Mouse (Mus musculus): ENCODE measurements around the gene Pex16. TPM values are rescaled to one million over a fixed set of nuclear protein-coding genes. Genes with fewer than 3 reads are reported as not detected.

Pex16 gene
- polyA plus RNA-seq, 1 experiment from 2014 or later, result 35.7 TPM

GRCm38 (mm10) chr2:92404737-92405136 lies 30.3 kb downstream of the Pex16 start:
- Histone ChIP-seq H3K4me3 (ENCODE audit: low read length) (no peak overlapping the region), H3K9ac (replicated peaks; ENCODE audit: low read length) (no peak overlapping the region), H3K27ac (ENCODE audit: low read length) (no peak overlapping the region), H3K4me2 (replicated peaks; ENCODE audit: low read depth, low read length) (no peak overlapping the region), H3K27me3 (ENCODE audit: insufficient read depth, low read length) (no peaks in the 10 kb centered on the region), H3K4me1 (ENCODE audit: insufficient read depth, low read length) (peaks cover 8% of the 10 kb centered on the region), H3K36me3 (ENCODE audit: insufficient read depth, low read length) (peaks cover 23% of the 10 kb centered on the region), H3K9me3 (ENCODE audit: low read length) (no peaks in the 10 kb centered on the region)
- ATAC-seq (ENCODE audit: low FRiP score, low TSS enrichment), result no peak
- WGBS, result 75% methylated on average over 6 of the region's 6 CpGs

- ATAC-seq (ENCODE audit: low FRiP score, low TSS enrichment), result no peak
- H3K4me2 ChIP-seq (replicated peaks; ENCODE audit: low read depth, low read length), result no peak overlapping the region
- H3K36me3 ChIP-seq (ENCODE audit: insufficient read depth, low read length), result peaks cover 32% of the 10 kb centered on the region
- H3K9me3 ChIP-seq (ENCODE audit: low read length), result no peaks in the 10 kb centered on the region
- no peak overlapping the region for H3K4me3 ChIP-seq (ENCODE audit: low read length)
- H3K27me3 ChIP-seq (ENCODE audit: insufficient read depth, low read length), result no peaks in the 10 kb centered on the region
- no peak overlapping the region for H3K9ac ChIP-seq (replicated peaks; ENCODE audit: low read length)
- peaks cover 4% of the 10 kb centered on the region for H3K4me1 ChIP-seq (ENCODE audit: insufficient read depth, low read length)
- H3K27ac ChIP-seq (ENCODE audit: low read length), result no peak overlapping the region
- WGBS, result 90% methylated on average over 7 of the region's 7 CpGs
Measured at GRCm38 (mm10) chr2:92405687-92406086, 31.2 kb downstream of the Pex16 start.

- Histone ChIP-seq H3K9ac (replicated peaks; ENCODE audit: low read length) (no peak overlapping the region), H3K27ac (ENCODE audit: low read length) (no peak overlapping the region), H3K4me2 (replicated peaks; ENCODE audit: low read depth, low read length) (no peak overlapping the region), H3K4me1 (ENCODE audit: insufficient read depth, low read length) (no peaks in the 10 kb centered on the region), H3K36me3 (ENCODE audit: insufficient read depth, low read length) (peaks cover 59% of the 10 kb centered on the region), H3K4me3 (ENCODE audit: low read length) (no peak overlapping the region), H3K9me3 (ENCODE audit: low read length) (no peaks in the 10 kb centered on the region), H3K27me3 (ENCODE audit: insufficient read depth, low read length) (no peaks in the 10 kb centered on the region)
- WGBS, result 84% methylated on average over 18 of the region's 18 CpGs
- 0 out of 2 replicates have a peak, but pooled peaks have one; percentile 39 for ATAC-seq (ENCODE audit: low FRiP score, low TSS enrichment)
Measured at GRCm38 (mm10) chr2:92408309-92409045, 34.0 kb downstream of the Pex16 start.

- Histone ChIP-seq H3K4me1 (ENCODE audit: insufficient read depth, low read length) (no peaks in the 10 kb centered on the region), H3K4me2 (replicated peaks; ENCODE audit: low read depth, low read length) (no peak overlapping the region), H3K27me3 (ENCODE audit: insufficient read depth, low read length) (no peaks in the 10 kb centered on the region), H3K36me3 (ENCODE audit: insufficient read depth, low read length) (peaks cover 75% of the 10 kb centered on the region), H3K9ac (replicated peaks; ENCODE audit: low read length) (no peak overlapping the region), H3K9me3 (ENCODE audit: low read length) (no peaks in the 10 kb centered on the region), H3K27ac (ENCODE audit: low read length) (no peak overlapping the region), H3K4me3 (ENCODE audit: low read length) (no peak overlapping the region)
- ATAC-seq (ENCODE audit: low FRiP score, low TSS enrichment), result no peak
- WGBS, result 90% methylated on average over 10 of the region's 10 CpGs
Measured at GRCm38 (mm10) chr2:92411705-92412104, 37.2 kb downstream of the Pex16 start.

GRCm38 (mm10) chr2:92421723-92422387 lies 47.4 kb downstream of the Pex16 start:
- H3K4me3 ChIP-seq (ENCODE audit: low read length), result no peak overlapping the region
- peaks cover 4% of the 10 kb centered on the region; the same call in 1 of the 2 replicates for H3K4me1 ChIP-seq (ENCODE audit: insufficient read depth, low read length)
- no peaks in the 10 kb centered on the region for H3K9me3 ChIP-seq (ENCODE audit: low read length)
- no peak overlapping the region for H3K27ac ChIP-seq (ENCODE audit: low read length)
- H3K36me3 ChIP-seq (ENCODE audit: insufficient read depth, low read length), result peaks cover 62% of the 10 kb centered on the region
- H3K27me3 ChIP-seq (ENCODE audit: insufficient read depth, low read length), result no peaks in the 10 kb centered on the region
- no peak overlapping the region for H3K9ac ChIP-seq (replicated peaks; ENCODE audit: low read length)
- ATAC-seq (ENCODE audit: low FRiP score, low TSS enrichment), result no peak
- no peak overlapping the region for H3K4me2 ChIP-seq (replicated peaks; ENCODE audit: low read depth, low read length)
- WGBS, result 90% methylated on average over 7 of the region's 7 CpGs

GRCm38 (mm10) chr2:92422388-92423135 lies 48.1 kb downstream of the Pex16 start:
- Histone ChIP-seq H3K9ac (replicated peaks; ENCODE audit: low read length) (no peak overlapping the region), H3K27me3 (ENCODE audit: insufficient read depth, low read length) (no peaks in the 10 kb centered on the region), H3K9me3 (ENCODE audit: low read length) (no peaks in the 10 kb centered on the region), H3K4me3 (ENCODE audit: low read length) (no peak overlapping the region), H3K4me2 (replicated peaks; ENCODE audit: low read depth, low read length) (no peak overlapping the region), H3K4me1 (ENCODE audit: insufficient read depth, low read length) (peaks cover 8% of the 10 kb centered on the region; the same call in 1 of the 2 replicates), H3K36me3 (ENCODE audit: insufficient read depth, low read length) (peaks cover 61% of the 10 kb centered on the region), H3K27ac (ENCODE audit: low read length) (no peak overlapping the region)
- ATAC-seq (ENCODE audit: low FRiP score, low TSS enrichment), result no peak
- 64% methylated on average over 10 of the region's 10 CpGs for WGBS

GRCm38 (mm10) chr2:92423156-92423555 lies 48.7 kb downstream of the Pex16 start:
- H3K9ac ChIP-seq (replicated peaks; ENCODE audit: low read length), result no peak overlapping the region
- H3K4me2 ChIP-seq (replicated peaks; ENCODE audit: low read depth, low read length), result no peak overlapping the region
- WGBS, result 91% methylated on average over 9 of the region's 9 CpGs
- H3K36me3 ChIP-seq (ENCODE audit: insufficient read depth, low read length), result peaks cover 58% of the 10 kb centered on the region
- H3K4me1 ChIP-seq (ENCODE audit: insufficient read depth, low read length), result peaks cover 14% of the 10 kb centered on the region; the same call in 1 of the 2 replicates
- no peak for ATAC-seq (ENCODE audit: low FRiP score, low TSS enrichment)
- H3K27ac ChIP-seq (ENCODE audit: low read length), result no peak overlapping the region
- H3K4me3 ChIP-seq (ENCODE audit: low read length), result no peak overlapping the region
- H3K27me3 ChIP-seq (ENCODE audit: insufficient read depth, low read length), result no peaks in the 10 kb centered on the region
- H3K9me3 ChIP-seq (ENCODE audit: low read length), result no peaks in the 10 kb centered on the region

- Histone ChIP-seq H3K36me3 (ENCODE audit: insufficient read depth, low read length) (peaks cover 58% of the 10 kb centered on the region), H3K27ac (ENCODE audit: low read length) (peak overlapping the region; percentile 11), H3K27me3 (ENCODE audit: insufficient read depth, low read length) (no peaks in the 10 kb centered on the region), H3K9ac (replicated peaks; ENCODE audit: low read length) (no peak overlapping the region), H3K4me3 (ENCODE audit: low read length) (no peak overlapping the region), H3K4me1 (ENCODE audit: insufficient read depth, low read length) (peaks cover 20% of the 10 kb centered on the region; the same call in 1 of the 2 replicates), H3K4me2 (replicated peaks; ENCODE audit: low read depth, low read length) (no peak overlapping the region), H3K9me3 (ENCODE audit: low read length) (no peaks in the 10 kb centered on the region)
- 0 out of 2 replicates have a peak, but pooled peaks have one; percentile 29 for ATAC-seq (ENCODE audit: low FRiP score, low TSS enrichment)
- 86% methylated on average over 9 of the region's 9 CpGs for WGBS
Measured at GRCm38 (mm10) chr2:92423702-92424461, 49.4 kb downstream of the Pex16 start.

All from kidney, embryonic 16.5 days (tissue).